Mouse (Mus musculus) ES-E14 (cell line): ENCODE measurements around the gene Itk. TPM values are rescaled to one million over a fixed set of nuclear protein-coding genes. Genes with fewer than 3 reads are reported as not detected.

ENCODE experiments used
- DNase-seq: peaks from one replicate; pipeline ENCODE4 v3.0.0-alpha.2; 2013; ENCODE audit warnings: low read depth, low spot score
- H3K27ac ChIP-seq: 2 replicates; pipeline ENCODE4 v1.5.1; 2012; ENCODE audit warnings: low read depth, mild to moderate bottlenecking, low read length, moderate library complexity, mixed read lengths; ENCODE audit not compliant: poor library complexity, insufficient read depth, severe bottlenecking
- H3K36me3 ChIP-seq: 2 replicates; pipeline ENCODE4 v1.6.1; 2012; ENCODE audit warnings: mild to moderate bottlenecking, low read length, moderate library complexity, mixed read lengths; ENCODE audit not compliant: control insufficient read depth, poor library complexity, insufficient read depth, severe bottlenecking
- H3K4me1 ChIP-seq, 2 experiments: fragments of 150-350 bp in 1 of 2; sonication (generic) in 1 of 2; 2 replicates each; pipeline ENCODE4 v1.6.1; 2012; ENCODE audit warnings: low read length in 2 of 2, mild to moderate bottlenecking in 1 of 2, mixed read lengths in 1 of 2; ENCODE audit not compliant: control insufficient read depth in 2 of 2, insufficient read depth in 2 of 2, poor library complexity in 1 of 2
- H3K4me3 ChIP-seq, 2 experiments: fragments of 150-350 bp in 1 of 2; sonication (generic) in 1 of 2; 2 replicates each; pipeline ENCODE4 v1.5.1; 2012; ENCODE audit warnings: low read length in 2 of 2, low read depth in 1 of 2, mild to moderate bottlenecking in 1 of 2, mixed read lengths in 1 of 2; ENCODE audit not compliant: insufficient read depth in 1 of 2, poor library complexity in 1 of 2, severe bottlenecking in 1 of 2
- H3K9ac ChIP-seq: 2 replicates; pipeline ENCODE4 v1.6.1; 2012; ENCODE audit warnings: low read depth, mild to moderate bottlenecking, low read length, mixed read lengths; ENCODE audit not compliant: poor library complexity, insufficient read depth, severe bottlenecking
- H3K9me3 ChIP-seq: fragments of 150-350 bp; sonication (generic); 2 replicates; pipeline ENCODE4 v1.6.1; 2012; ENCODE audit warnings: low read depth, mild to moderate bottlenecking, low read length; ENCODE audit not compliant: control insufficient read depth, insufficient read depth
- CHD2 ChIP-seq: IDR thresholded peaks from 2 replicates; pipeline ENCODE4 v1.6.1; 2014; ENCODE audit warnings: mild to moderate bottlenecking, low read depth, low read length, inconsistent platforms
- HCFC1 ChIP-seq: IDR thresholded peaks from 2 replicates; pipeline ENCODE4 v1.6.1; 2012; ENCODE audit warnings: low read length, inconsistent platforms, borderline replicate concordance; ENCODE audit not compliant: insufficient read depth
- MAFK ChIP-seq: IDR thresholded peaks from 2 replicates; pipeline ENCODE4 v1.6.1; 2014; ENCODE audit warnings: mild to moderate bottlenecking, low read depth, low read length, inconsistent platforms; ENCODE audit not compliant: insufficient read depth
- ZC3H11A ChIP-seq: IDR thresholded peaks from 2 replicates; pipeline ENCODE4 v1.6.1; 2012; ENCODE audit warnings: low read depth, mild to moderate bottlenecking, inconsistent platforms, low read length, borderline replicate concordance
- ZNF384 ChIP-seq: IDR thresholded peaks from 2 replicates; pipeline ENCODE4 v1.6.1; 2012; ENCODE audit warnings: low read depth, low read length, inconsistent platforms
- in situ Hi-C, 2 experiments: fragments of 600-800 bp; cut with MboI; formaldehyde crosslinking; loops; one replicate each; pipeline ENCODE4 v1.15.1; 2025; ENCODE audit warnings: low sequenced_read_pairs in 2 of 2, inconsistent platforms in 1 of 2; ENCODE audit not compliant: unreplicated experiment in 2 of 2
- total RNA-seq: library from RNA; depleted of rRNA; stranded (reverse); fragments of 300-350 nt; gene quantifications from 2 replicates; pipeline ENCODE4 v1.2.3, GENCODE M21; 2012

Gene Itk
- total RNA-seq, 1 experiment: not detected

- no peak for TF ChIP-seq HCFC1
- TF ChIP-seq ZNF384: no peak
- no peak for TF ChIP-seq CHD2
- TF ChIP-seq MAFK: no peak
- no peak for TF ChIP-seq ZC3H11A
- DNase-seq: no peak
- H3K27ac ChIP-seq: no peak overlapping the region
- no peak overlapping the region for H3K4me3 ChIP-seq
- no peaks in the 10 kb centered on the region for H3K36me3 ChIP-seq
- no peak overlapping the region for H3K9ac ChIP-seq
- H3K9me3 ChIP-seq: no peaks in the 10 kb centered on the region
- peaks cover 0 to 4% of the 10 kb centered on the region in 2 experiments; a peak in 1 of 4 replicates for H3K4me1 ChIP-seq
- in situ Hi-C loops: no loop called here
These were observed 80.1 kb downstream of the Itk start for GRCm38 (mm10) chr11:46309111-46309741.

DNA sequence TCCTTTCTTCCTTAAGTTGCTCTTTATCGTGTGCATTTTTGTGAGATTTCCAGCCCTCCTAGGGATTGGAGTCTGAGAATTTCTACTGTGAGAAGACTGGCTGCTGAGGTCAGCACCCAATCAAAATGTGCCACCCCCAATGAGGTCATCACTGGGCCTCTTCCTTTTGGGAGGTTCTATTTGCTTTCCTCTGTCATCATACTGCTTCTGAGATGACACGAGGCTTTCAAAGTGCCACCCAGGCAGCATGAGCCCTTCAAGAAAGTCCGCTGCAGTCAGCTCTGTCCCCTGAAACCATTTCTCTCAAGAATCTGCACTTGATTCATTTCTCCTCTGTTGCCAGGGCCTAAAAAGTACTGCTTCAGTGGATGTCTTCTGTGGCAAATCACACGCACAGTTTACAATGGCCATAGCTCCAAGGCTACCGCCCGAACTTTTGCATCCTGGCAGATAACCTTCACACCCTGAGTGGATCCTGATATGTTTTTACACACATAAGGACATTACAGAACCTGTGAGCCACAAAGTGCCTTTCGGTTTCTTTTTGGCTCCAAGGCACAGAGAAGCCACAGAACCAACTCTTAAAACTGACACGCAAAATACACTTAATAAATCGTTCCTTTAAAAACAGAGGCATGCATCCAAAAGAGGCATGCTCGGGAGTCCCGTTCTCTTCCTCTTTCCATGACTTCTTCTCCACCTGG, 80.9 kb downstream of the Itk start:
- Histone ChIP-seq H3K4me3 (no peak overlapping the region), H3K36me3 (no peaks in the 10 kb centered on the region), H3K27ac (no peak overlapping the region), H3K9ac (no peak overlapping the region), H3K4me1 (peaks cover 0 to 4% of the 10 kb centered on the region in 2 experiments; a peak in 1 of 4 replicates), H3K9me3 (no peaks in the 10 kb centered on the region)
- TF ChIP-seq MAFK (no peak), CHD2 (no peak), ZC3H11A (no peak), ZNF384 (no peak), HCFC1 (no peak)
- DNase-seq: no peak
- in situ Hi-C loops: no loop called here

GRCm38 (mm10) chr11:46307768-46308167, 81.5 kb downstream of the Itk start:
- Histone ChIP-seq H3K4me1 (peaks cover 0 to 4% of the 10 kb centered on the region in 2 experiments; a peak in 1 of 4 replicates), H3K27ac (no peak overlapping the region), H3K4me3 (no peak overlapping the region), H3K36me3 (no peaks in the 10 kb centered on the region), H3K9me3 (no peaks in the 10 kb centered on the region), H3K9ac (no peak overlapping the region)
- DNase-seq: no peak
- no peak for TF ChIP-seq ZNF384
- TF ChIP-seq MAFK: no peak
- TF ChIP-seq HCFC1: no peak
- no peak for TF ChIP-seq ZC3H11A
- in situ Hi-C loops: no loop called here

DNA sequence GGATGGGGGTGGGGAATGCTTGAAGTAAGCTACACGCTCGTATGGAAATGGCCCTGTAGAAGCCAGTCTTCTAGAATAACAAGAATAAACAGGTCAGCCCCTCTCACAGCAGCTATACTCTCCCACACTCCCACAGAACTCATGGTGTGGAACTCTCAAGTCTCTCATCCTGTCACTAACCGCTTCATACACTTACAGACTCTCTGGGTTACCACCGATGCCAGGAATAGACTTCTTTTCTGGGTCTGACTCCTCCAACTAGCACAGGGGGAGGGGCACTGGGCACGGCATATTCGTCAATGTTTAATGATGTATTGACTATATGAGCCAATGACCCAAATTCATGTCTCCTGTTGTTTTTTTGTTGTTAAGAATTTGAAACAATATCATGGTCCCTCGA, 82.5 kb downstream of the Itk start:
- Histone ChIP-seq H3K4me1 (peaks cover 0 to 4% of the 10 kb centered on the region in 2 experiments; a peak in 1 of 4 replicates), H3K4me3 (no peak overlapping the region), H3K36me3 (no peaks in the 10 kb centered on the region), H3K9ac (no peak overlapping the region), H3K27ac (no peak overlapping the region), H3K9me3 (no peaks in the 10 kb centered on the region)
- DNase-seq: no peak
- TF ChIP-seq MAFK: no peak
- no peak for TF ChIP-seq ZC3H11A
- no peak for TF ChIP-seq ZNF384
- no peak for TF ChIP-seq CHD2
- in situ Hi-C loops: no loop called here
